Mouse (Mus musculus) ES-Bruce4 (cell line): ENCODE results near the gene Ippk. TPM values are rescaled to one million over a fixed set of nuclear protein-coding genes. Genes with fewer than 3 reads are reported as not detected.

Experiments
- H3K27ac ChIP-seq: 2 replicates; pipeline ENCODE4 v1.5.1; 2012; ENCODE audit warnings: low read length, inconsistent platforms; ENCODE audit not compliant: insufficient read depth
- H3K27me3 ChIP-seq: 2 replicates; pipeline ENCODE4 v1.6.1; 2012; ENCODE audit warnings: mild to moderate bottlenecking, low read length, inconsistent platforms; ENCODE audit not compliant: control insufficient read depth, poor library complexity, insufficient read depth, severe bottlenecking
- H3K36me3 ChIP-seq: 2 replicates; pipeline ENCODE4 v1.6.1; 2012; ENCODE audit warnings: inconsistent platforms, mild to moderate bottlenecking, low read length, moderate library complexity; ENCODE audit not compliant: control insufficient read depth, poor library complexity, insufficient read depth, severe bottlenecking
- H3K4me1 ChIP-seq: one replicate; pipeline ENCODE4 v1.8.1; 2011; ENCODE audit warnings: low read length; ENCODE audit not compliant: control insufficient read depth, insufficient read depth
- H3K4me3 ChIP-seq: 2 replicates; pipeline ENCODE4 v1.5.1; 2011; ENCODE audit warnings: low read depth, mild to moderate bottlenecking, low read length
- H3K9ac ChIP-seq: 2 replicates; pipeline ENCODE4 v1.6.1; 2012; ENCODE audit warnings: low read depth, mild to moderate bottlenecking, inconsistent platforms; ENCODE audit not compliant: poor library complexity, severe bottlenecking
- H3K9me3 ChIP-seq: replicated peaks from 2 replicates; pipeline ENCODE4 v1.6.1; 2012; ENCODE audit warnings: mild to moderate bottlenecking, low read length, inconsistent platforms; ENCODE audit not compliant: control insufficient read depth, poor library complexity, insufficient read depth, severe bottlenecking
- CTCF ChIP-seq: IDR thresholded peaks from one replicate; pipeline ENCODE4 v1.8.1; 2011; ENCODE audit warnings: low read depth, low read length
- EP300 ChIP-seq: IDR thresholded peaks from 2 replicates; pipeline ENCODE4 v1.6.1; 2011; ENCODE audit warnings: low read depth, low read length; ENCODE audit not compliant: insufficient read depth
- POLR2A ChIP-seq: IDR thresholded peaks from one replicate; pipeline ENCODE4 v1.8.1; 2011; ENCODE audit warnings: low read length; ENCODE audit not compliant: insufficient read depth
- polyA plus RNA-seq: library from polyadenylated mRNA; stranded (reverse); fragments of >200 nt; gene quantifications from 2 replicates; pipeline ENCODE4 v1.2.4, GENCODE M21; 2011; ENCODE audit warnings: low read depth; ENCODE audit not compliant: missing spikeins, insufficient read depth, insufficient read length

The Ippk gene
- polyA plus RNA-seq, 1 experiment: 16.4 TPM

- no peak overlapping the region for H3K27ac ChIP-seq
- no peaks in the 10 kb centered on the region for H3K9me3 ChIP-seq
- TF ChIP-seq CTCF (no peak), POLR2A (no peak), EP300 (no peak)
- H3K4me3 ChIP-seq: no peak overlapping the region
- no peaks in the 10 kb centered on the region for H3K27me3 ChIP-seq
- no peaks in the 10 kb centered on the region for H3K4me1 ChIP-seq
- no peak overlapping the region for H3K9ac ChIP-seq
- H3K36me3 ChIP-seq: no peaks in the 10 kb centered on the region
Measured at GRCm38 (mm10) chr13:49505776-49506175, 84.7 kb downstream of the Ippk start.

GRCm38 (mm10) chr13:49507176-49507575, 86.1 kb downstream of the Ippk start:
- H3K9me3 ChIP-seq: no peaks in the 10 kb centered on the region
- H3K9ac ChIP-seq: no peak overlapping the region
- H3K4me3 ChIP-seq: no peak overlapping the region
- H3K27me3 ChIP-seq: no peaks in the 10 kb centered on the region
- TF ChIP-seq POLR2A (no peak), CTCF (no peak), EP300 (no peak)
- no peaks in the 10 kb centered on the region for H3K36me3 ChIP-seq
- no peaks in the 10 kb centered on the region for H3K4me1 ChIP-seq
- no peak overlapping the region for H3K27ac ChIP-seq

Other genes starting within 250 kb of the Ippk start
- 30.0 and 37.7 TPM in 2 replicates for gene Ninj1, start 233.8 kb upstream of the Ippk start, polyA plus RNA-seq
- 21.6 and 22.1 TPM in 2 replicates for gene Card19, start 205.2 kb upstream of the Ippk start, polyA plus RNA-seq
- not detected in 2 replicates for gene Susd3, start 172.5 kb upstream of the Ippk start, polyA plus RNA-seq
- gene Fgd3, start 100.9 kb upstream of the Ippk start, polyA plus RNA-seq: 0.37 and 0.38 TPM in 2 replicates
- gene Bicd2, start 79.7 kb upstream of the Ippk start, polyA plus RNA-seq: 15.3 and 16.1 TPM in 2 replicates
- 3.4 and 5.4 TPM in 2 replicates for gene Tes3-ps, start 72.1 kb downstream of the Ippk start, polyA plus RNA-seq
- 0.18 TPM in 1 of 2 replicates, not detected in the other for gene Ecm2, start 83.6 kb downstream of the Ippk start, polyA plus RNA-seq
- gene Aspn, start 123.2 kb downstream of the Ippk start, polyA plus RNA-seq: 0.38 and 0.60 TPM in 2 replicates
- gene Omd, start 161.2 kb downstream of the Ippk start, polyA plus RNA-seq: not detected in 2 replicates
- gene Ogn, start 186.8 kb downstream of the Ippk start, polyA plus RNA-seq: 0.24 and 0.26 TPM in 2 replicates
- 25.6 and 27.2 TPM in 2 replicates for gene Cenpp, start 231.5 kb downstream of the Ippk start, polyA plus RNA-seq
- 52.0 and 58.4 TPM in 2 replicates for gene Nol8, start 231.8 kb downstream of the Ippk start, polyA plus RNA-seq